Mouse (Mus musculus) bone marrow, adult 2 months (tissue): ENCODE measurements at regions not wholly inside any gene's neighbourhood (a gene's known extent, or its start where the extent isn't known, plus 50 kb on each side); places are given as distances from the start of the nearest gene placed in this dataset.

Experiments used
- CTCF ChIP-seq: fragments of 200-500 bp; IDR thresholded peaks from 2 replicates; pipeline ENCODE4 v1.5.1; 2011; ENCODE audit warnings: low read length, control low read depth; ENCODE audit not compliant: control insufficient read depth, insufficient read depth
- POLR2A ChIP-seq: fragments of 200-500 bp; IDR thresholded peaks from 2 replicates; pipeline ENCODE4 v1.6.1; 2011; ENCODE audit warnings: low read depth, mild to moderate bottlenecking, control low read depth, low read length, borderline replicate concordance; ENCODE audit not compliant: control insufficient read depth

GRCm38 (mm10) chr12:26059090-26059489 is 356.0 kb downstream of the Rnf144a start:
- no peak for TF ChIP-seq CTCF
- no peak for TF ChIP-seq POLR2A
